Mouse (Mus musculus): ENCODE data around the gene Tenm2.

The Tenm2 gene

GRCm38 (mm10) chr11:36697816-36698215 lies 537.9 kb downstream of the Tenm2 start:
- DNase-seq (ENCODE audit: low read depth, low spot score), result no peak

GRCm38 (mm10) chr11:36697021-36697639 lies 538.6 kb downstream of the Tenm2 start:
- no peak for DNase-seq (ENCODE audit: low read depth, low spot score)

- peak; percentile 69 for DNase-seq (ENCODE audit: low read depth, low spot score)
Observed at GRCm38 (mm10) chr11:36694810-36695209, 541.0 kb downstream of the Tenm2 start.

- DNase-seq (ENCODE audit: low read depth, low spot score), result peak; percentile 85
Observed at GRCm38 (mm10) chr11:36692637-36693036, 543.1 kb downstream of the Tenm2 start.

- DNase-seq (ENCODE audit: low read depth, low spot score), result peak; percentile 80
Observed at GRCm38 (mm10) chr11:36690826-36691225, 544.9 kb downstream of the Tenm2 start.

- DNase-seq (ENCODE audit: low read depth, low spot score), result no peak
Observed at GRCm38 (mm10) chr11:36686253-36686652, 549.5 kb downstream of the Tenm2 start.

- DNase-seq (ENCODE audit: low read depth, low spot score), result no peak
Observed at GRCm38 (mm10) chr11:36679361-36679760, 556.4 kb downstream of the Tenm2 start.

- DNase-seq (ENCODE audit: low read depth, low spot score), result peak; percentile 45
Observed at GRCm38 (mm10) chr11:36678542-36678941, 557.2 kb downstream of the Tenm2 start.

GRCm38 (mm10) chr11:36678057-36678396 lies 557.7 kb downstream of the Tenm2 start:
- no peak for DNase-seq (ENCODE audit: low read depth, low spot score)

GRCm38 (mm10) chr11:36677321-36678056 lies 558.3 kb downstream of the Tenm2 start:
- peak; percentile 92 for DNase-seq (ENCODE audit: low read depth, low spot score)

GRCm38 (mm10) chr11:36676446-36677284 lies 559.1 kb downstream of the Tenm2 start:
- DNase-seq (ENCODE audit: low read depth, low spot score), result peak; percentile 56

GRCm38 (mm10) chr11:36674902-36675422 lies 560.8 kb downstream of the Tenm2 start:
- DNase-seq (ENCODE audit: low read depth, low spot score), result peak; percentile 63

GRCm38 (mm10) chr11:36674141-36674540 lies 561.6 kb downstream of the Tenm2 start:
- no peak for DNase-seq (ENCODE audit: low read depth, low spot score)

- DNase-seq (ENCODE audit: low read depth, low spot score), result no peak
Observed at GRCm38 (mm10) chr11:36671196-36671595, 564.6 kb downstream of the Tenm2 start.

GRCm38 (mm10) chr11:36664026-36664425 lies 571.7 kb downstream of the Tenm2 start:
- no peak for DNase-seq (ENCODE audit: low read depth, low spot score)

GRCm38 (mm10) chr11:36663571-36663970 lies 572.2 kb downstream of the Tenm2 start:
- no peak for DNase-seq (ENCODE audit: low read depth, low spot score)

- DNase-seq (ENCODE audit: low read depth, low spot score), result peak; percentile 37
Observed at GRCm38 (mm10) chr11:36653656-36654323, 582.0 kb downstream of the Tenm2 start.

GRCm38 (mm10) chr11:36647179-36647578 lies 588.6 kb downstream of the Tenm2 start:
- DNase-seq (ENCODE audit: low read depth, low spot score), result no peak

GRCm38 (mm10) chr11:36635082-36635481 lies 600.7 kb downstream of the Tenm2 start:
- DNase-seq (ENCODE audit: low read depth, low spot score), result peak; percentile 60

- DNase-seq (ENCODE audit: low read depth, low spot score), result no peak
Observed at GRCm38 (mm10) chr11:36632201-36632600, 603.6 kb downstream of the Tenm2 start.

GRCm38 (mm10) chr11:36613807-36614206 lies 622.0 kb downstream of the Tenm2 start:
- no peak for DNase-seq (ENCODE audit: low read depth, low spot score)

All from brain, adult 2 months (tissue).